Mouse (Mus musculus) heart, postnatal 0 days (tissue): ENCODE data around the gene Diexf.

Source experiments
- CTCF ChIP-seq: IDR thresholded peaks from 2 replicates; pipeline ENCODE4 v1.5.1; 2016; ENCODE audit warnings: antibody characterized with exemption, control low read depth, low read depth
- EP300 ChIP-seq: IDR thresholded peaks from 2 replicates; pipeline ENCODE4 v1.6.1; 2016; ENCODE audit warnings: antibody characterized with exemption, low read depth

- TF ChIP-seq CTCF: no peak
- no peak for TF ChIP-seq EP300
Measured at GRCm38 (mm10) chr1:193086111-193086841, 43.8 kb downstream of the Diexf start.
